Mouse (Mus musculus) limb, embryonic 10.5 days (tissue): ENCODE data around the gene Gm37240. TPM values are rescaled to one million over a fixed set of nuclear protein-coding genes. Genes with fewer than 3 reads are reported as not detected.

ENCODE experiments used
- DNase-seq: peaks from one replicate; pipeline ENCODE4 v3.0.0-alpha.2; 2017; ENCODE audit warnings: low spot score
- H3K27ac ChIP-seq: fragments of 300-500 bp; sonication (generic); 2 replicates; pipeline ENCODE4 v1.5.1; 2016; ENCODE audit warnings: mild to moderate bottlenecking
- H3K27me3 ChIP-seq: fragments of 300-500 bp; sonication (generic); 2 replicates; pipeline ENCODE4 v1.6.1; 2016; ENCODE audit warnings: low read depth, mild to moderate bottlenecking; ENCODE audit not compliant: poor library complexity, severe bottlenecking
- H3K36me3 ChIP-seq: fragments of 300-500 bp; sonication (generic); 2 replicates; pipeline ENCODE4 v1.6.1; 2016; ENCODE audit warnings: mild to moderate bottlenecking, moderate library complexity
- H3K4me1 ChIP-seq: fragments of 300-500 bp; sonication (generic); 2 replicates; pipeline ENCODE4 v1.6.1; 2016
- H3K4me3 ChIP-seq: fragments of 300-500 bp; sonication (generic); 2 replicates; pipeline ENCODE4 v1.5.1; 2016; ENCODE audit warnings: mild to moderate bottlenecking, moderate library complexity
- H3K9me3 ChIP-seq: fragments of 300-500 bp; sonication (generic); replicated peaks from 2 replicates; pipeline ENCODE4 v1.6.1; 2016; ENCODE audit warnings: mild to moderate bottlenecking
- WGBS: fragments of 180-500 bp; shearing (Covaris S2); methylation state at CpG from one replicate; pipeline ENCODE4 v1.1.7; 2016; 5-methylcytosine and 5-hydroxymethylcytosine counted together
- polyA plus RNA-seq: library from polyadenylated mRNA; unstranded; fragments of >200 nt; fragmentation: Nextera tagmentation; extraction: Ambion mirVana; gene quantifications from 2 replicates; pipeline ENCODE4 v1.2.1, GENCODE M21; 2016

Gm37240 gene
- polyA plus RNA-seq, 1 experiment from 2014 or later, result 3.1 TPM

GRCm38 (mm10) chr3:85275075-85275474 lies 612.2 kb downstream of the Gm37240 start:
- 53% methylated on average over 10 of the region's 10 CpGs for WGBS
- Histone ChIP-seq H3K36me3 (no peaks in the 10 kb centered on the region), H3K9me3 (no peaks in the 10 kb centered on the region), H3K27me3 (no peaks in the 10 kb centered on the region), H3K4me1 (no peaks in the 10 kb centered on the region), H3K4me3 (no peak overlapping the region), H3K27ac (no peak overlapping the region)
- peak; percentile 46 for DNase-seq

GRCm38 (mm10) chr3:85271491-85271890 lies 615.8 kb downstream of the Gm37240 start:
- H3K27ac ChIP-seq, result no peak overlapping the region
- no peaks in the 10 kb centered on the region for H3K27me3 ChIP-seq
- H3K4me1 ChIP-seq, result no peaks in the 10 kb centered on the region
- H3K4me3 ChIP-seq, result no peak overlapping the region
- no peaks in the 10 kb centered on the region for H3K36me3 ChIP-seq
- 91% methylated on average over 2 of the region's 2 CpGs for WGBS
- DNase-seq, result no peak
- H3K9me3 ChIP-seq, result no peaks in the 10 kb centered on the region

GRCm38 (mm10) chr3:85264963-85265362 lies 622.4 kb downstream of the Gm37240 start:
- no peaks in the 10 kb centered on the region for H3K4me1 ChIP-seq
- no peaks in the 10 kb centered on the region for H3K27me3 ChIP-seq
- WGBS, result 80% methylated on average over 2 of the region's 2 CpGs
- DNase-seq, result no peak
- H3K9me3 ChIP-seq, result no peaks in the 10 kb centered on the region
- H3K36me3 ChIP-seq, result no peaks in the 10 kb centered on the region
- no peak overlapping the region for H3K4me3 ChIP-seq
- no peak overlapping the region for H3K27ac ChIP-seq

- Histone ChIP-seq H3K4me1 (no peaks in the 10 kb centered on the region), H3K36me3 (no peaks in the 10 kb centered on the region), H3K9me3 (no peaks in the 10 kb centered on the region), H3K27ac (no peak overlapping the region), H3K4me3 (no peak overlapping the region), H3K27me3 (no peaks in the 10 kb centered on the region)
- DNase-seq, result no peak
- 83% methylated on average over 6 of the region's 6 CpGs for WGBS
Measured at GRCm38 (mm10) chr3:85264546-85264945, 622.8 kb downstream of the Gm37240 start.

GRCm38 (mm10) chr3:85254526-85254925 lies 632.8 kb downstream of the Gm37240 start:
- Histone ChIP-seq H3K36me3 (no peaks in the 10 kb centered on the region), H3K27me3 (no peaks in the 10 kb centered on the region), H3K9me3 (no peaks in the 10 kb centered on the region), H3K4me3 (no peak overlapping the region), H3K4me1 (no peaks in the 10 kb centered on the region), H3K27ac (no peak overlapping the region)
- DNase-seq, result no peak
- WGBS, result 87% methylated on average over 5 of the region's 5 CpGs

GRCm38 (mm10) chr3:85251631-85252030 lies 635.7 kb downstream of the Gm37240 start:
- Histone ChIP-seq H3K27ac (no peak overlapping the region), H3K36me3 (no peaks in the 10 kb centered on the region), H3K9me3 (no peaks in the 10 kb centered on the region), H3K4me3 (no peak overlapping the region), H3K4me1 (no peaks in the 10 kb centered on the region), H3K27me3 (no peaks in the 10 kb centered on the region)
- WGBS, result 82% methylated on average over 6 of the region's 6 CpGs
- no peak for DNase-seq

- Histone ChIP-seq H3K9me3 (no peaks in the 10 kb centered on the region), H3K36me3 (no peaks in the 10 kb centered on the region), H3K27me3 (no peaks in the 10 kb centered on the region), H3K4me3 (no peak overlapping the region), H3K4me1 (no peaks in the 10 kb centered on the region), H3K27ac (no peak overlapping the region)
- DNase-seq, result no peak
- 91% methylated on average over 3 of the region's 3 CpGs for WGBS
Measured at GRCm38 (mm10) chr3:85246131-85246530, 641.2 kb downstream of the Gm37240 start.

GRCm38 (mm10) chr3:85236546-85236945 lies 650.8 kb downstream of the Gm37240 start:
- Histone ChIP-seq H3K27ac (no peak overlapping the region), H3K36me3 (no peaks in the 10 kb centered on the region), H3K4me3 (no peak overlapping the region), H3K9me3 (no peaks in the 10 kb centered on the region), H3K4me1 (peaks cover 6% of the 10 kb centered on the region; the same call in 1 of the 2 replicates), H3K27me3 (no peaks in the 10 kb centered on the region)
- 76% methylated on average over 3 of the region's 3 CpGs for WGBS
- peak; percentile 12 for DNase-seq

GRCm38 (mm10) chr3:85232846-85233245 lies 654.5 kb downstream of the Gm37240 start:
- H3K9me3 ChIP-seq, result no peaks in the 10 kb centered on the region
- DNase-seq, result no peak
- H3K4me3 ChIP-seq, result no peak overlapping the region
- no peaks in the 10 kb centered on the region for H3K27me3 ChIP-seq
- peaks cover 6% of the 10 kb centered on the region; the same call in 1 of the 2 replicates for H3K4me1 ChIP-seq
- H3K36me3 ChIP-seq, result no peaks in the 10 kb centered on the region
- no peak overlapping the region for H3K27ac ChIP-seq
- WGBS, result 35% methylated on average over 6 of the region's 6 CpGs

- Histone ChIP-seq H3K9me3 (no peaks in the 10 kb centered on the region), H3K27me3 (no peaks in the 10 kb centered on the region), H3K4me3 (no peak overlapping the region), H3K27ac (no peak overlapping the region), H3K4me1 (no peaks in the 10 kb centered on the region), H3K36me3 (no peaks in the 10 kb centered on the region)
- DNase-seq, result no peak
- 91% methylated on average over 5 of the region's 5 CpGs for WGBS
Measured at GRCm38 (mm10) chr3:85222046-85222445, 665.3 kb downstream of the Gm37240 start.

GRCm38 (mm10) chr3:85214926-85215325 lies 672.4 kb downstream of the Gm37240 start:
- Histone ChIP-seq H3K27ac (no peak overlapping the region), H3K27me3 (no peaks in the 10 kb centered on the region), H3K36me3 (no peaks in the 10 kb centered on the region), H3K9me3 (no peaks in the 10 kb centered on the region), H3K4me3 (no peak overlapping the region), H3K4me1 (no peaks in the 10 kb centered on the region)
- DNase-seq, result no peak
- WGBS, result 87% methylated on average over 5 of the region's 5 CpGs

- no peak for DNase-seq
- Histone ChIP-seq H3K4me3 (no peak overlapping the region), H3K27me3 (no peaks in the 10 kb centered on the region), H3K36me3 (no peaks in the 10 kb centered on the region), H3K27ac (no peak overlapping the region), H3K9me3 (no peaks in the 10 kb centered on the region), H3K4me1 (no peaks in the 10 kb centered on the region)
- WGBS, result 76% methylated on average over 9 of the region's 9 CpGs
Measured at GRCm38 (mm10) chr3:85212751-85213350, 674.5 kb downstream of the Gm37240 start.

- 76% methylated on average over 17 of the region's 17 CpGs for WGBS
- Histone ChIP-seq H3K27me3 (no peaks in the 10 kb centered on the region), H3K9me3 (no peaks in the 10 kb centered on the region), H3K4me3 (no peak overlapping the region), H3K4me1 (no peaks in the 10 kb centered on the region), H3K27ac (no peak overlapping the region), H3K36me3 (no peaks in the 10 kb centered on the region)
- no peak for DNase-seq
Measured at GRCm38 (mm10) chr3:85209887-85210844, 677.2 kb downstream of the Gm37240 start.
